Mouse (Mus musculus) CD4-positive, CD25-positive, alpha-beta regulatory T cell, adult 2 months (primary cell): ENCODE data around the gene Ssxa1.
"Not testable (repeated sequence)": the region's sequence is repeated elsewhere in the genome, so short reads cannot be mapped to it uniquely, and the experiment has no call there.

Experiments used
- DNase-seq: peaks from one replicate; pipeline ENCODE4 v3.0.0-alpha.2; 2012; ENCODE audit warnings: low read depth, low spot score

Ssxa1 gene

GRCm38 (mm10) chrX:21115520-21115919, at the start of gene Ssxa1:
TSS of gene Ssxa1 (plus strand) at chrX:21115820.
- DNase-seq: no peak

GRCm38 (mm10) chrX:21068106-21068505, 47.5 kb upstream of the Ssxa1 start, which contains the start of gene Spaca5:
TSS of gene Spaca5 (plus strand) at chrX:21068406.
- DNase-seq: no peak

GRCm38 (mm10) chrX:21088645-21088982, 27.0 kb upstream of the Ssxa1 start:
- DNase-seq: no peak

GRCm38 (mm10) chrX:21088983-21089866, 26.4 kb upstream of the Ssxa1 start, which contains the start of gene Zfp300:
TSS of gene Zfp300 (minus strand) at chrX:21089527.
- peak; percentile 85 for DNase-seq

- DNase-seq: no peak
These were observed 25.8 kb upstream of the Ssxa1 start for GRCm38 (mm10) chrX:21089867-21090239.

GRCm38 (mm10) chrX:21146675-21147074, 31.1 kb downstream of the Ssxa1 start:
- not testable (repeated sequence) for DNase-seq
